Mouse (Mus musculus) cerebellum, adult 2 months (tissue): ENCODE results near the gene Scrn1. TPM values are rescaled to one million over a fixed set of nuclear protein-coding genes. Genes with fewer than 3 reads are reported as not detected.

Experiments
- DNase-seq, 2 experiments: peaks; one replicate each; pipeline ENCODE4 v3.0.0; 2021
- H3K27ac ChIP-seq: fragments of 200-500 bp; 2 replicates; pipeline ENCODE4 v1.5.1; 2012; ENCODE audit warnings: low read length, control low read depth, inconsistent platforms; ENCODE audit not compliant: insufficient read depth
- H3K27me3 ChIP-seq: fragments of 200-500 bp; 2 replicates; pipeline ENCODE4 v1.6.1; 2012; ENCODE audit warnings: inconsistent platforms, mild to moderate bottlenecking, low read length, moderate library complexity; ENCODE audit not compliant: control insufficient read depth, insufficient read depth
- H3K4me1 ChIP-seq: fragments of 200-500 bp; 2 replicates; pipeline ENCODE4 v1.6.1; 2011; ENCODE audit warnings: low read length; ENCODE audit not compliant: control insufficient read depth, insufficient read depth
- H3K4me3 ChIP-seq: fragments of 200-500 bp; replicated peaks from 2 replicates; pipeline ENCODE3; 2011; ENCODE audit warnings: mild to moderate bottlenecking, low read depth, low read length, control low read depth; ENCODE audit not compliant: insufficient read depth
- CTCF ChIP-seq: fragments of 200-500 bp; IDR thresholded peaks from 2 replicates; pipeline ENCODE4 v1.5.1; 2011; ENCODE audit warnings: low read depth, mild to moderate bottlenecking, control low read depth, low read length, moderate library complexity, borderline replicate concordance; ENCODE audit not compliant: insufficient read depth
- POLR2A ChIP-seq: fragments of 200-500 bp; IDR thresholded peaks from 2 replicates; pipeline ENCODE4 v1.6.1; 2011; ENCODE audit warnings: low read length, control low read depth, borderline replicate concordance; ENCODE audit not compliant: insufficient read depth
- WGBS: fragments of 180-500 bp; shearing (Covaris S2); methylation state at CpG from one replicate; pipeline ENCODE4 v1.1.7; 2018; 5-methylcytosine and 5-hydroxymethylcytosine counted together
- polyA plus RNA-seq: library from polyadenylated mRNA; depleted of rRNA; stranded (reverse); fragments of >200 nt; gene quantifications from 2 replicates; pipeline ENCODE4 v1.2.3, GENCODE M21; 2012

Gene Scrn1
- polyA plus RNA-seq, 1 experiment, result 132 TPM

- Histone ChIP-seq H3K4me1 (peaks cover 10% of the 10 kb centered on the region), H3K4me3 (peak overlapping the region; percentile 53), H3K27me3 (no peaks in the 10 kb centered on the region), H3K27ac (peak overlapping the region; percentile 62)
- no peak for DNase-seq
- WGBS, result 20% methylated on average over 4 of the region's 4 CpGs
- TF ChIP-seq CTCF (no peak), POLR2A (no peak)
Measured at GRCm38 (mm10) chr6:54563561-54563960, 2.7 kb downstream of the Scrn1 start.

GRCm38 (mm10) chr6:54562018-54562809 lies 4.1 kb downstream of the Scrn1 start:
- peak overlapping the region; percentile 30 for H3K4me3 ChIP-seq
- TF ChIP-seq POLR2A (no peak), CTCF (no peak)
- no peaks in the 10 kb centered on the region for H3K27me3 ChIP-seq
- peaks cover 21% of the 10 kb centered on the region for H3K4me1 ChIP-seq
- peak overlapping the region; percentile 74 for H3K27ac ChIP-seq
- 21% methylated on average over 17 of the region's 17 CpGs for WGBS
- DNase-seq, result peak; percentile 32 to 52

DNA sequence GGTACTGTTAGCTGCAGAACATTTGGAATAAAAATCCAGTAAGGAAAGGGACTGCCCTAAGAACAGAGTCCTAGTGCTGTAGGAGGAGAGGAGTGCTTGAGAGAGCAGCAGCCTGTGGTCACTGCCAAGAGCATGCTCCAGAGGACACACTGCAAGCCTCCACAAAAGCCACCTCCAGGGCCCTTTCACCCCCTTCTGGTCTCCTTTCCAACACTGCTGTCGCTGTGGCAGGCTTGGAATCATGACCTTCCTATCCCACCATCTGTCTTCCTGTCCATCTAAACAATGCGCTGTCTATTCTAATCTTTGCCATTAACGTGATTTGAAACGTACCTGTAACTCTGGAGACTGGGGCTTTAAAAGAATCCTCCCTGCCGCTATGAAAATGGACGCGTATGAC lies 7.8 kb downstream of the Scrn1 start:
- Histone ChIP-seq H3K4me3 (peak overlapping the region; percentile 17), H3K27me3 (no peaks in the 10 kb centered on the region), H3K4me1 (peaks cover 44% of the 10 kb centered on the region), H3K27ac (peak overlapping the region; percentile 85)
- 5% methylated on average over 7 of the region's 7 CpGs for WGBS
- peak; percentile 71 to 85 for DNase-seq
- TF ChIP-seq CTCF, result no peak; the same call in 1 of the 2 replicates
- peak; percentile 13; the same call in 1 of the 2 replicates for TF ChIP-seq POLR2A

DNA sequence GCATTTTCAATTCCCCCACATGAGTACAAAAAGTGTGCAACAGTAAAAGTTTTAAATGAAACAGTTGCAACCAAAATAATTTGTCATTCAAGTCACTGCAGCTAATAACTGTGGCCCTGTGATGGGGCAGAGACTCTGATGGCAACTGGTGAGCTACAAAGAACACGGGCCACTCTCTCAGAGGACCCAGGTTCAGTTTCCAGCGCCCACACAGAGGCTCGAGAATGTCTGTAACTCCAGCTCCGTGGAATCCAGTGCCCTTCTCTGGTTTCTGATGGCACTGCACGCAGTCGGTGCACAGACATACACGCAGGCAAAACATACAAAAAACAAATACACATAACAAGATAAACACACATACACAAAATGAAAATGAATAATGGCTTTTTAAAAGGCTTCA lies 8.6 kb downstream of the Scrn1 start:
- no peaks in the 10 kb centered on the region for H3K27me3 ChIP-seq
- peaks cover 46% of the 10 kb centered on the region for H3K4me1 ChIP-seq
- TF ChIP-seq POLR2A (no peak), CTCF (no peak)
- H3K4me3 ChIP-seq, result no peak overlapping the region
- H3K27ac ChIP-seq, result peak overlapping the region; percentile 40; the same call in 1 of the 2 replicates
- WGBS, result 93% methylated on average over 7 of the region's 7 CpGs
- DNase-seq, result peak in 1 of 2 experiments; percentile 15

GRCm38 (mm10) chr6:54555816-54556215 lies 10.5 kb downstream of the Scrn1 start:
- Histone ChIP-seq H3K4me1 (peaks cover 51% of the 10 kb centered on the region), H3K27ac (no peak overlapping the region; the same call in 1 of the 2 replicates), H3K27me3 (no peaks in the 10 kb centered on the region), H3K4me3 (no peak overlapping the region)
- no peak for DNase-seq
- TF ChIP-seq POLR2A (no peak), CTCF (no peak)
- 50% methylated on average over 1 of the region's 1 CpGs for WGBS

GRCm38 (mm10) chr6:54554341-54555110 lies 11.8 kb downstream of the Scrn1 start:
- H3K27me3 ChIP-seq, result no peaks in the 10 kb centered on the region
- DNase-seq, result peak in 1 of 2 experiments; percentile 42
- TF ChIP-seq POLR2A (no peak), CTCF (no peak)
- H3K4me1 ChIP-seq, result peaks cover 45% of the 10 kb centered on the region
- no peak overlapping the region for H3K4me3 ChIP-seq
- 47% methylated on average over 8 of the region's 8 CpGs for WGBS
- H3K27ac ChIP-seq, result peak overlapping the region; percentile 74

GRCm38 (mm10) chr6:54553632-54554031 lies 12.7 kb downstream of the Scrn1 start:
- DNase-seq, result peak in 1 of 2 experiments; percentile 71
- 2% methylated on average over 2 of the region's 2 CpGs for WGBS
- peaks cover 50% of the 10 kb centered on the region for H3K4me1 ChIP-seq
- TF ChIP-seq POLR2A, result no peak
- 0 out of 2 replicates have a peak, but pooled peaks have one; percentile 3 for TF ChIP-seq CTCF
- no peaks in the 10 kb centered on the region for H3K27me3 ChIP-seq
- H3K4me3 ChIP-seq, result no peak overlapping the region
- peak overlapping the region; percentile 74 for H3K27ac ChIP-seq
